Comparison of ENCODE assay signal across 8 mouse cellular contexts in the genomic region with DNA sequence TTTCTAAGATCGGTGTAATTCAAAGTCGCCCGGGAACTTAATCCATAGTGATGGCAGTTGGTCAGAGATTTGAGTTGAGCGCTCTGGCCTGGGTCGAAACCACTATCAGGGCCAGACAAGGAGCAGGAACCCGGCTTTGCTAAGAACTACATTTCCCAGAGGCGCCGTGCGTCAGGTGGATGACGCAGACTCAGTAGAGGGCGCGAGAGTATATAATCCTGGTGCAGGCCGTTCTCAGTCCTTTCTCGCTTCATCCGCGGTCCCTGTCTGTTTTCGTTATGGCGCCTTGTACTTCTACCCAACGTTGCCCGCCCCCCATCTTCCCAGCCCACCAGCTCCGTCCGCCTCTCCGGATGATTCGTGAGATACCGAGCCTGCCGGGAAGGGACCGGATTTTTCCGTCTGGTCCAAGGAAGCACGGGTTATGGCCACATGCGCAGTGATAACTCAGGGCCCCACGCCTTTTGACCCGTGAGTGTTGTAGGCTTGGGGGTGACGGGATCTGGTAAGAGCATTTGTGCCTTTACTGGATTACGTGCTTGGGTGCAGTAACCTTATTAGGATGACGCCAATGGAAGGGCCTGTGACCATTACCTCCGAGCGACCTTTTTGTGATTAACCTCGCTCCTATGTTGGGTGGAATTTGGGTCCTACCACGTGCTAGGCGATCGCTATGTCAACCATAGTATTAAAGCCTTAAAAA. TPM values are rescaled to one million over a fixed set of nuclear protein-coding genes. Genes with fewer than 3 reads are reported as not detected.
DNase-seq lines count a peak whose midpoint lies in the region; ATAC-seq and TF ChIP-seq lines count a peak whose summit lies in the region.

No protein-coding gene starts in this region.

- peak; percentile 92 for ATAC-seq in forebrain, embryonic 11.5 days (replicated peaks; ENCODE audit: low FRiP score)
- ATAC-seq in heart, postnatal 0 days (ENCODE audit: insufficient read depth, low read depth) = peak; percentile 94
- ATAC-seq in liver, embryonic 16.5 days (ENCODE audit: low read depth) = peak; percentile 93
- peak; percentile 94 for ATAC-seq in neural tube, embryonic 13.5 days (ENCODE audit: low read depth)

- TF ChIP-seq POLR2A in testis, adult 2 months (IDR thresholded peaks at IDR 0.05; ENCODE audit: control insufficient read depth, low read depth, low read length) = peak; percentile 99

- H3K4me2 ChIP-seq in forebrain, embryonic 11.5 days (ENCODE audit: low read depth, low read length, severe bottlenecking) = peak overlapping the region; percentile 72
- peak overlapping the region; percentile 74 for H3K4me2 ChIP-seq in heart, postnatal 0 days (ENCODE audit: low read depth, low read length)
- peak overlapping the region; percentile 81 for H3K4me2 ChIP-seq in liver, embryonic 16.5 days (ENCODE audit: low read depth, low read length)
- H3K4me2 ChIP-seq in neural tube, embryonic 13.5 days = peak overlapping the region; percentile 89

- H3K27ac ChIP-seq in forebrain, embryonic 11.5 days (ENCODE audit: low read depth, low read length) = peak overlapping the region; percentile 74; the same call in 1 of the 2 replicates
- peak overlapping the region; percentile 91 for H3K27ac ChIP-seq in heart, postnatal 0 days (ENCODE audit: low read depth)
- H3K27ac ChIP-seq in liver, embryonic 16.5 days (ENCODE audit: low read length) = peak overlapping the region; percentile 81
- H3K27ac ChIP-seq in neural tube, embryonic 13.5 days (replicated peaks) = peak overlapping the region; percentile 95
- peak overlapping the region; percentile 96 for H3K27ac ChIP-seq in testis, adult 2 months (ENCODE audit: control insufficient read depth, insufficient read depth, low read depth, low read length)

- peak overlapping the region; percentile 73 for H3K4me3 ChIP-seq in forebrain, embryonic 11.5 days (ENCODE audit: low read depth, low read length)
- peak overlapping the region; percentile 68 for H3K4me3 ChIP-seq in heart, postnatal 0 days (ENCODE audit: low read depth, low read length)
- H3K4me3 ChIP-seq in liver, embryonic 16.5 days (ENCODE audit: low read depth, low read length) = peak overlapping the region; percentile 76
- H3K4me3 ChIP-seq in neural tube, embryonic 13.5 days = peak overlapping the region; percentile 86
- H3K4me3 ChIP-seq in testis, adult 2 months (ENCODE audit: control insufficient read depth, low read depth, low read length) = peak overlapping the region; percentile 95

- no peak for TF ChIP-seq CTCF in heart, postnatal 0 days (IDR thresholded peaks at IDR 0.05; ENCODE audit: low read depth)
- no peak for TF ChIP-seq CTCF in testis, adult 2 months (IDR thresholded peaks at IDR 0.05; ENCODE audit: control insufficient read depth, insufficient read depth, insufficient replicate concordance, low read depth, low read length)

- no peaks in the 10 kb centered on the region for H3K9me3 ChIP-seq in forebrain, embryonic 11.5 days (ENCODE audit: control insufficient read depth, low read length)
- no peaks in the 10 kb centered on the region for H3K9me3 ChIP-seq in heart, postnatal 0 days (replicated peaks; ENCODE audit: control insufficient read depth, low read length)
- no peaks in the 10 kb centered on the region for H3K9me3 ChIP-seq in liver, embryonic 16.5 days (replicated peaks; ENCODE audit: control insufficient read depth, low read length)
- no peaks in the 10 kb centered on the region for H3K9me3 ChIP-seq in neural tube, embryonic 13.5 days

- WGBS in forebrain, embryonic 11.5 days = 1% methylated on average over 41 of the region's 41 CpGs
- WGBS in heart, postnatal 0 days = under 1% methylated on average over 41 of the region's 41 CpGs
- WGBS in liver, embryonic 16.5 days (ENCODE audit: insufficient replicate concordance) = under 1% methylated on average over 41 of the region's 41 CpGs
- WGBS in neural tube, embryonic 13.5 days = 1% methylated on average over 41 of the region's 41 CpGs

- TF ChIP-seq EP300 in heart, postnatal 0 days (IDR thresholded peaks at IDR 0.05; ENCODE audit: low read depth) = no peak

- peak; percentile 83 to 84 for DNase-seq in CD8-positive naive resting alpha-beta T cell, adult 2 months (ENCODE audit: low read depth in 2 of 2, low spot score in 2 of 2)
- DNase-seq in c-Kit-positive CD71-positive TER-119-negative erythroid progenitor cells, embryonic 14.5 days (ENCODE audit: low read depth) = peak; percentile 82
- DNase-seq in forebrain, embryonic 11.5 days (ENCODE audit: low spot score) = peak; percentile 90
- peak; percentile 95 for DNase-seq in heart, postnatal 0 days (ENCODE audit: low spot score)
- DNase-seq in kidney, postnatal 4 days = peak; percentile 90 to 94

- no peaks in the 10 kb centered on the region for H3K27me3 ChIP-seq in forebrain, embryonic 11.5 days (ENCODE audit: control insufficient read depth, insufficient read depth, low read length)
- no peaks in the 10 kb centered on the region for H3K27me3 ChIP-seq in heart, postnatal 0 days (ENCODE audit: control insufficient read depth, insufficient read depth, low read length)
- H3K27me3 ChIP-seq in liver, embryonic 16.5 days (ENCODE audit: control insufficient read depth, insufficient read depth, low read depth, low read length) = no peaks in the 10 kb centered on the region
- H3K27me3 ChIP-seq in neural tube, embryonic 13.5 days = no peaks in the 10 kb centered on the region
- no peaks in the 10 kb centered on the region for H3K27me3 ChIP-seq in testis, adult 2 months (ENCODE audit: control insufficient read depth, insufficient read depth, low read length)

- H3K9ac ChIP-seq in forebrain, embryonic 11.5 days (ENCODE audit: low read length) = peak overlapping the region; percentile 87
- H3K9ac ChIP-seq in heart, postnatal 0 days (replicated peaks; ENCODE audit: low read depth, low read length) = peak overlapping the region; percentile 91
- peak overlapping the region; percentile 78 for H3K9ac ChIP-seq in liver, embryonic 16.5 days (ENCODE audit: low read depth, low read length)
- peak overlapping the region; percentile 97 for H3K9ac ChIP-seq in neural tube, embryonic 13.5 days

- H3K36me3 ChIP-seq in forebrain, embryonic 11.5 days (ENCODE audit: control insufficient read depth, insufficient read depth, low read length) = peaks cover 11% of the 10 kb centered on the region; the same call in 1 of the 2 replicates
- H3K36me3 ChIP-seq in heart, postnatal 0 days (replicated peaks; ENCODE audit: control insufficient read depth, insufficient read depth, low read length) = peaks cover 32% of the 10 kb centered on the region
- peaks cover 12% of the 10 kb centered on the region for H3K36me3 ChIP-seq in liver, embryonic 16.5 days (ENCODE audit: control insufficient read depth, insufficient read depth)
- H3K36me3 ChIP-seq in neural tube, embryonic 13.5 days = peaks cover 39% of the 10 kb centered on the region
- peaks cover 3% of the 10 kb centered on the region for H3K36me3 ChIP-seq in testis, adult 2 months (ENCODE audit: control insufficient read depth, insufficient read depth, low read length)

- no peaks in the 10 kb centered on the region; the same call in 1 of the 2 replicates for H3K4me1 ChIP-seq in forebrain, embryonic 11.5 days (replicated peaks; ENCODE audit: control insufficient read depth, insufficient read depth, low read length)
- no peaks in the 10 kb centered on the region for H3K4me1 ChIP-seq in heart, postnatal 0 days (ENCODE audit: control insufficient read depth, insufficient read depth)
- H3K4me1 ChIP-seq in liver, embryonic 16.5 days (ENCODE audit: control insufficient read depth, low read depth, low read length) = peaks cover 21% of the 10 kb centered on the region
- H3K4me1 ChIP-seq in neural tube, embryonic 13.5 days (replicated peaks) = peaks cover 14% of the 10 kb centered on the region
- H3K4me1 ChIP-seq in testis, adult 2 months (ENCODE audit: control insufficient read depth, insufficient read depth, low read length) = peaks cover 3% of the 10 kb centered on the region

RNA-seq across cellular contexts. Expression of gene Rab42, which starts 5.4 kb away (rescaled TPM):
- polyA plus RNA-seq in forebrain, embryonic 11.5 days (2014; fragmentation: Nextera tagmentation; extraction: Ambion mirVana) = 1.1 and 1.2 TPM in 2 replicates
- 1.2 TPM in 1 of 2 replicates, not detected in the other for total RNA-seq in heart, postnatal 0 days (2014; rRNA removed; ENCODE audit: low replicate concordance)
- 2.9 and 3.9 TPM in 2 replicates for polyA plus RNA-seq in heart, postnatal 0 days (2015; fragmentation: Nextera tagmentation; extraction: Ambion mirVana)
- 0.41 and 0.61 TPM in 2 replicates for polyA plus RNA-seq in liver, embryonic 16.5 days (2015; fragmentation: Nextera tagmentation; extraction: Ambion mirVana)
- polyA plus RNA-seq in neural tube, embryonic 13.5 days (2015; fragmentation: Nextera tagmentation; extraction: Ambion mirVana) = 1.1 and 1.7 TPM in 2 replicates
- polyA plus RNA-seq in testis, adult 2 months (2012; rRNA removed) = 24.9 and 31.4 TPM in 2 replicates

RNA-seq across cellular contexts. Expression of gene Trnau1ap, which starts 20.8 kb away (rescaled TPM):
- 88.9 and 89.5 TPM in 2 replicates for polyA plus RNA-seq in forebrain, embryonic 11.5 days (2014; fragmentation: Nextera tagmentation; extraction: Ambion mirVana)
- total RNA-seq in heart, postnatal 0 days (2014; rRNA removed; ENCODE audit: low replicate concordance) = 51.3 and 69.0 TPM in 2 replicates
- 63.2 and 65.1 TPM in 2 replicates for polyA plus RNA-seq in heart, postnatal 0 days (2015; fragmentation: Nextera tagmentation; extraction: Ambion mirVana)
- 26.9 and 27.3 TPM in 2 replicates for polyA plus RNA-seq in liver, embryonic 16.5 days (2015; fragmentation: Nextera tagmentation; extraction: Ambion mirVana)
- polyA plus RNA-seq in neural tube, embryonic 13.5 days (2015; fragmentation: Nextera tagmentation; extraction: Ambion mirVana) = 77.5 and 81.3 TPM in 2 replicates
- 5.1 and 6.0 TPM in 2 replicates for polyA plus RNA-seq in testis, adult 2 months (2012; rRNA removed)

RNA-seq across cellular contexts. Expression of gene Taf12, which starts 34.4 kb away (rescaled TPM):
- polyA plus RNA-seq in forebrain, embryonic 11.5 days (2014; fragmentation: Nextera tagmentation; extraction: Ambion mirVana) = 66.8 and 68.0 TPM in 2 replicates
- total RNA-seq in heart, postnatal 0 days (2014; rRNA removed; ENCODE audit: low replicate concordance) = 7.5 and 8.4 TPM in 2 replicates
- 30.5 and 34.2 TPM in 2 replicates for polyA plus RNA-seq in heart, postnatal 0 days (2015; fragmentation: Nextera tagmentation; extraction: Ambion mirVana)
- 31.0 and 35.3 TPM in 2 replicates for polyA plus RNA-seq in liver, embryonic 16.5 days (2015; fragmentation: Nextera tagmentation; extraction: Ambion mirVana)
- 43.2 and 45.3 TPM in 2 replicates for polyA plus RNA-seq in neural tube, embryonic 13.5 days (2015; fragmentation: Nextera tagmentation; extraction: Ambion mirVana)
- polyA plus RNA-seq in testis, adult 2 months (2012; rRNA removed) = 37.0 and 38.5 TPM in 2 replicates

RNA-seq across cellular contexts. Expression of gene Rcc1, which starts 44.8 kb away (rescaled TPM):
- polyA plus RNA-seq in forebrain, embryonic 11.5 days (2014; fragmentation: Nextera tagmentation; extraction: Ambion mirVana) = 93.2 and 103 TPM in 2 replicates
- total RNA-seq in heart, postnatal 0 days (2014; rRNA removed; ENCODE audit: low replicate concordance) = 20.6 and 20.8 TPM in 2 replicates
- 17.1 and 18.6 TPM in 2 replicates for polyA plus RNA-seq in heart, postnatal 0 days (2015; fragmentation: Nextera tagmentation; extraction: Ambion mirVana)
- 41.3 and 44.2 TPM in 2 replicates for polyA plus RNA-seq in liver, embryonic 16.5 days (2015; fragmentation: Nextera tagmentation; extraction: Ambion mirVana)
- 35.6 and 36.1 TPM in 2 replicates for polyA plus RNA-seq in neural tube, embryonic 13.5 days (2015; fragmentation: Nextera tagmentation; extraction: Ambion mirVana)
- polyA plus RNA-seq in testis, adult 2 months (2012; rRNA removed) = 179 and 185 TPM in 2 replicates

RNA-seq across cellular contexts. Expression of gene Gmeb1, which starts 47.2 kb away (rescaled TPM):
- polyA plus RNA-seq in forebrain, embryonic 11.5 days (2014; fragmentation: Nextera tagmentation; extraction: Ambion mirVana) = 45.4 and 50.1 TPM in 2 replicates
- 7.6 and 12.4 TPM in 2 replicates for total RNA-seq in heart, postnatal 0 days (2014; rRNA removed; ENCODE audit: low replicate concordance)
- 16.4 and 17.0 TPM in 2 replicates for polyA plus RNA-seq in heart, postnatal 0 days (2015; fragmentation: Nextera tagmentation; extraction: Ambion mirVana)
- 12.2 and 12.7 TPM in 2 replicates for polyA plus RNA-seq in liver, embryonic 16.5 days (2015; fragmentation: Nextera tagmentation; extraction: Ambion mirVana)
- 40.8 and 44.1 TPM in 2 replicates for polyA plus RNA-seq in neural tube, embryonic 13.5 days (2015; fragmentation: Nextera tagmentation; extraction: Ambion mirVana)
- polyA plus RNA-seq in testis, adult 2 months (2012; rRNA removed) = 13.7 and 14.1 TPM in 2 replicates

Comparison
In these comparisons a context has a peak if more than half of its experiments do, and no peak if none do; other contexts are left out.
1. Peak in every context shown above with its lines: DNase-seq, ATAC-seq, H3K4me3 ChIP-seq and H3K27ac ChIP-seq.